Mouse (Mus musculus): ENCODE measurements around the gene Eapp. TPM values are rescaled to one million over a fixed set of nuclear protein-coding genes. Genes with fewer than 3 reads are reported as not detected.

Eapp gene
- polyA plus RNA-seq, 1 experiment from 2014 or later: 45.7 TPM

DNA sequence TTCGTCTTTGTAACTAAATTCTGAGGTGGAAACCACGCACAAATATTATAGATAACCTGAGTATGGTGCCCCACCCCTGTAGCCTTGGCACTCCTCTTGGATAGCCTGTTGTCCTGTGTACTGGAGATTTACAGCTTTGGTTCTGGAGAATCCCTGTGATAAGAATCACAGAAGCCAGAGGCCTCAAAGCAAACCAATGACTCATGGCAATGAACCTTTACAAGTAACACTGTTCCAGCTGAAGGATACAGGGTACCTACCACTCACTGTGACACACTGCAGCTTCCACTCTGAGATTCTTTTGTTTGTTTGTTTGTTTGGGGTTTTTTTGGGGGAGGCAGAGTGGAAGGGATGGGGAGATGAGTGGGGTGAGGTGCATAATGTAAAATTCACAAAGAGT lies 73.8 kb downstream of the Eapp start:
- Histone ChIP-seq H3K27me3 (ENCODE audit: control insufficient read depth, insufficient read depth, low read length) (no peaks in the 10 kb centered on the region), H3K4me3 (ENCODE audit: low read length) (no peak overlapping the region), H3K36me3 (ENCODE audit: control insufficient read depth, insufficient read depth) (no peaks in the 10 kb centered on the region), H3K9me3 (replicated peaks; ENCODE audit: control insufficient read depth, low read length) (no peaks in the 10 kb centered on the region), H3K4me2 (ENCODE audit: low read depth, low read length) (no peak overlapping the region), H3K4me1 (ENCODE audit: control insufficient read depth, insufficient read depth, low read length) (no peaks in the 10 kb centered on the region), H3K27ac (ENCODE audit: low read length) (no peak overlapping the region), H3K9ac (ENCODE audit: low read length) (no peak overlapping the region)
- 82% methylated on average over 2 of the region's 2 CpGs for WGBS
- no peak for ATAC-seq (replicated peaks; ENCODE audit: extremely low read depth, insufficient read depth, low FRiP score)

MicroRNA genes within 50 kb of the gene (microRNA counts, 519-probe panel; counts per million panel counts)
- microRNA mmu-miR-1892: 1,706 counts per million, percentile 11 among the panel's probes with 10 or more counts

Small RNA genes within 50 kb of the gene (microRNA-seq; reads per million reads assigned to microRNA genes)
- not detected for gene Mir1892

Other genes with a start within 250 kb of the Eapp start
- gene Sptssa, start 39.3 kb downstream of the Eapp start, polyA plus RNA-seq (2015; fragmentation: Nextera tagmentation; extraction: Ambion mirVana): 140 and 168 TPM in 2 replicates
- gene Snx6, start 99.8 kb upstream of the Eapp start, polyA plus RNA-seq (2015; fragmentation: Nextera tagmentation; extraction: Ambion mirVana): 98.0 and 107 TPM in 2 replicates
- gene Cfl2, start 167.0 kb upstream of the Eapp start, polyA plus RNA-seq (2015; fragmentation: Nextera tagmentation; extraction: Ambion mirVana): 448 and 521 TPM in 2 replicates